Mouse (Mus musculus) splenic B cell, adult 2 months (primary cell): ENCODE results near the gene Kpna4.
A peak's percentile ranks its signal among the peaks of the same experiment; 100 is the strongest.

Experiments
- DNase-seq: peaks from one replicate; pipeline ENCODE4 v3.0.0-alpha.2; 2011; ENCODE audit warnings: low read depth, low spot score
- H3K27me3 ChIP-seq: 2 replicates; pipeline ENCODE4 v1.6.1; 2012; ENCODE audit warnings: mild to moderate bottlenecking, low read length, moderate library complexity, mixed read lengths; ENCODE audit not compliant: control insufficient read depth, poor library complexity, insufficient read depth, severe bottlenecking
- H3K36me3 ChIP-seq: 2 replicates; pipeline ENCODE4 v1.6.1; 2012; ENCODE audit warnings: mild to moderate bottlenecking, low read length, moderate library complexity, mixed read lengths; ENCODE audit not compliant: control insufficient read depth, poor library complexity, insufficient read depth, severe bottlenecking

Gene Kpna4

GRCm38 (mm10) chr3:69130973-69131372 lies 4.1 kb upstream of the Kpna4 start:
- DNase-seq = no peak
- H3K27me3 ChIP-seq = no peaks in the 10 kb centered on the region
- H3K36me3 ChIP-seq = no peaks in the 10 kb centered on the region

GRCm38 (mm10) chr3:69127693-69128092 lies 780 bp upstream of the Kpna4 start:
- DNase-seq = peak; percentile 35

GRCm38 (mm10) chr3:69127346-69127678 lies 399 bp upstream of the Kpna4 start:
- Histone ChIP-seq H3K36me3 (no peaks in the 10 kb centered on the region), H3K27me3 (no peaks in the 10 kb centered on the region)
- no peak for DNase-seq

More at GRCm38 (mm10) chr3:69127693-69128092, 780 bp upstream of the Kpna4 start:
- H3K27me3 ChIP-seq = no peaks in the 10 kb centered on the region
- H3K36me3 ChIP-seq = no peaks in the 10 kb centered on the region

GRCm38 (mm10) chr3:69125891-69126508 lies 913 bp downstream of the Kpna4 start:
- peak; percentile 48 for DNase-seq
- Histone ChIP-seq H3K27me3 (no peaks in the 10 kb centered on the region), H3K36me3 (no peaks in the 10 kb centered on the region)

- Histone ChIP-seq H3K36me3 (no peaks in the 10 kb centered on the region), H3K27me3 (no peaks in the 10 kb centered on the region)
- no peak for DNase-seq
Observed at GRCm38 (mm10) chr3:69125461-69125860, 1.5 kb downstream of the Kpna4 start.

- Histone ChIP-seq H3K36me3 (no peaks in the 10 kb centered on the region), H3K27me3 (no peaks in the 10 kb centered on the region)
- DNase-seq = no peak
Observed at GRCm38 (mm10) chr3:69118827-69119226, 8.1 kb downstream of the Kpna4 start.

GRCm38 (mm10) chr3:69114760-69115159 lies 12.2 kb downstream of the Kpna4 start:
- no peaks in the 10 kb centered on the region for H3K27me3 ChIP-seq
- H3K36me3 ChIP-seq = no peaks in the 10 kb centered on the region
- DNase-seq = peak; percentile 29

GRCm38 (mm10) chr3:69113956-69114355 lies 13.0 kb downstream of the Kpna4 start:
- Histone ChIP-seq H3K36me3 (no peaks in the 10 kb centered on the region), H3K27me3 (no peaks in the 10 kb centered on the region)
- DNase-seq = no peak

- no peaks in the 10 kb centered on the region for H3K27me3 ChIP-seq
- no peaks in the 10 kb centered on the region for H3K36me3 ChIP-seq
- no peak for DNase-seq
Observed at GRCm38 (mm10) chr3:69109079-69109478, 17.8 kb downstream of the Kpna4 start.

GRCm38 (mm10) chr3:69094456-69094855 lies 32.5 kb downstream of the Kpna4 start:
- peaks cover 9% of the 10 kb centered on the region; the same call in 1 of the 2 replicates for H3K36me3 ChIP-seq
- no peak for DNase-seq
- H3K27me3 ChIP-seq = no peaks in the 10 kb centered on the region

- peak; percentile 64 for DNase-seq
- Histone ChIP-seq H3K36me3 (no peaks in the 10 kb centered on the region), H3K27me3 (no peaks in the 10 kb centered on the region)
Observed at GRCm38 (mm10) chr3:69064005-69064404, 62.9 kb downstream of the Kpna4 start.

GRCm38 (mm10) chr3:69062764-69063163 lies 64.1 kb downstream of the Kpna4 start:
- Histone ChIP-seq H3K36me3 (no peaks in the 10 kb centered on the region), H3K27me3 (no peaks in the 10 kb centered on the region)
- DNase-seq = peak; percentile 58

- DNase-seq = no peak
- Histone ChIP-seq H3K27me3 (no peaks in the 10 kb centered on the region), H3K36me3 (no peaks in the 10 kb centered on the region)
Observed at GRCm38 (mm10) chr3:69060672-69061071, 66.2 kb downstream of the Kpna4 start.

- Histone ChIP-seq H3K27me3 (no peaks in the 10 kb centered on the region), H3K36me3 (no peaks in the 10 kb centered on the region)
- DNase-seq = no peak
Observed at GRCm38 (mm10) chr3:69055871-69056270, 71.0 kb downstream of the Kpna4 start.

GRCm38 (mm10) chr3:69054760-69055432 lies 72.0 kb downstream of the Kpna4 start:
- Histone ChIP-seq H3K36me3 (no peaks in the 10 kb centered on the region), H3K27me3 (no peaks in the 10 kb centered on the region)
- no peak for DNase-seq

- H3K36me3 ChIP-seq = no peaks in the 10 kb centered on the region
- H3K27me3 ChIP-seq = no peaks in the 10 kb centered on the region
- no peak for DNase-seq
Observed at GRCm38 (mm10) chr3:69051894-69052293, 75.0 kb downstream of the Kpna4 start.
